Comparison of ENCODE assay signal across 23 mouse cellular contexts in the genomic region with DNA sequence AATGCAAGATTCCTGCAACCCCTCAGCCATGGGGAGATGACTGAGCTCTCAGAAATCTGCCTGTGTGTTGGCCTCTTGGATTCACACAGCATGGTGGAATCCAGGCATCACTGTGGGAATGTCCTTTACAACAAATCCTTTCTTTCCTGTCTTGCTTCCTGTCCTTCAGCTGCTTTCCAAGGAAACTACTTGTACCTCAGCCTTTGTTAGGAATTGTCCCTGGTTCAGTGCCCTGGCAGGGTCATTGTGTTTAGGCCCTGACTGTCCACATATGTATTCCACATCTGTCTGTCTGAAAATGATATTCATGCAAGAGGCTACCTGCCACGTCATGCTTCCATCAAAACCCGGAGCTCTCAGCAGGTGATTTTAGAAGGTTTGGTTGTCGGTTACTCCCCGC.
DNase-seq lines count a peak whose midpoint lies in the region; ATAC-seq and TF ChIP-seq lines count a peak whose summit lies in the region.
"Had no signal": no experiment of that assay in that cellular context is flagged by ENCODE, and none has a peak within 500 bp of the region (broad histone marks: within the 10 kb centered on the region; RNA-seq: fewer than 3 reads in every experiment).

No protein-coding gene starts in this region.

- 73% methylated on average over 4 of the region's 4 CpGs for WGBS in heart, postnatal 0 days

- no peak overlapping the region for H3K4me3 ChIP-seq in heart, postnatal 0 days (ENCODE audit: low read depth, low read length)
- H3K4me3 ChIP-seq in brown adipose tissue, adult 24 weeks (ENCODE audit: insufficient read depth, low read depth, low read length) = no peak overlapping the region
- H3K4me3 ChIP-seq: embryonic facial prominence, embryonic 15.5 days; erythroblast, embryonic 14.5 days; forebrain, embryonic 15.5 days; heart, embryonic 13.5 days; hindbrain, embryonic 12.5 days had no signal

- no peak for TF ChIP-seq EP300 in heart, postnatal 0 days (IDR thresholded peaks at IDR 0.05; ENCODE audit: low read depth)

- peak overlapping the region; percentile 65; the same call in 1 of the 2 replicates for H3K27ac ChIP-seq in heart, postnatal 0 days (ENCODE audit: low read depth)
- H3K27ac ChIP-seq in brown adipose tissue, adult 24 weeks (replicated peaks; ENCODE audit: low read depth, low read length) = peak overlapping the region; percentile 75
- H3K27ac ChIP-seq: embryonic facial prominence, embryonic 15.5 days; forebrain, embryonic 15.5 days; heart, embryonic 13.5 days; hindbrain, embryonic 12.5 days had no signal

- H3K36me3 ChIP-seq in heart, postnatal 0 days (replicated peaks; ENCODE audit: control insufficient read depth, insufficient read depth, low read length) = no peaks in the 10 kb centered on the region
- H3K36me3 ChIP-seq: embryonic facial prominence, embryonic 15.5 days; forebrain, embryonic 15.5 days; heart, embryonic 13.5 days; hindbrain, embryonic 12.5 days had no signal

- no peak; the same call in 1 of the 2 replicates for ATAC-seq in heart, postnatal 0 days (ENCODE audit: insufficient read depth, low read depth)
- ATAC-seq: forebrain, embryonic 15.5 days; hindbrain, embryonic 16.5 days; inflammation-experienced regulatory T-cells, adult 6 months; intestine, postnatal 0 days had no signal

- no peak for TF ChIP-seq CTCF in heart, postnatal 0 days (IDR thresholded peaks at IDR 0.05; ENCODE audit: low read depth)

- DNase-seq in heart, adult 11 months = peak; percentile 92
- DNase-seq in heart, postnatal 14 days = no peak
- DNase-seq in heart, postnatal 0 days (ENCODE audit: low spot score) = no peak
- DNase-seq in heart, adult 8-10 months (ENCODE audit: low spot score) = no peak
- peak; percentile 18 to 49 for DNase-seq in kidney, postnatal 25 days
- DNase-seq in kidney, postnatal 14 days = no peak
- DNase-seq: adrenal gland, adult 2 months; adrenal gland, postnatal 25 days; cerebellum, adult 2 months; cerebellum, postnatal 10 days; embryo, embryonic 11 days; gastrocnemius, postnatal 14 days; heart, postnatal 4 days had no signal

- no peaks in the 10 kb centered on the region for H3K9me3 ChIP-seq in heart, postnatal 0 days (replicated peaks; ENCODE audit: control insufficient read depth, low read length)
- H3K9me3 ChIP-seq: embryonic facial prominence, embryonic 15.5 days; forebrain, embryonic 15.5 days; heart, embryonic 13.5 days; hindbrain, embryonic 12.5 days had no signal

- H3K9ac ChIP-seq in heart, postnatal 0 days (replicated peaks; ENCODE audit: low read depth, low read length) = no peak overlapping the region
- H3K9ac ChIP-seq: embryonic facial prominence, embryonic 15.5 days; forebrain, embryonic 15.5 days; heart, embryonic 13.5 days; hindbrain, embryonic 12.5 days had no signal

- H3K4me1 ChIP-seq in heart, postnatal 0 days (ENCODE audit: control insufficient read depth, insufficient read depth) = no peaks in the 10 kb centered on the region
- H3K4me1 ChIP-seq in brown adipose tissue, adult 24 weeks (ENCODE audit: control insufficient read depth, insufficient read depth, insufficient read length, low read length) = peaks cover 18% of the 10 kb centered on the region; the same call in 1 of the 2 replicates

- no peaks in the 10 kb centered on the region for H3K27me3 ChIP-seq in heart, postnatal 0 days (ENCODE audit: control insufficient read depth, insufficient read depth, low read length)
- H3K27me3 ChIP-seq: CH12.LX; embryonic facial prominence, embryonic 15.5 days; forebrain, embryonic 15.5 days; heart, embryonic 13.5 days; hindbrain, embryonic 12.5 days had no signal

- no peak overlapping the region for H3K4me2 ChIP-seq in heart, postnatal 0 days (ENCODE audit: low read depth, low read length)
- H3K4me2 ChIP-seq: embryonic facial prominence, embryonic 15.5 days; forebrain, embryonic 15.5 days; heart, embryonic 13.5 days; hindbrain, embryonic 12.5 days had no signal

- intact Hi-C loops in heart, postnatal 14 days (cut with DNase I) = no loop called here

Comparison
In these comparisons a context has a peak if more than half of its experiments do, and no peak if none do; other contexts are left out.
1. DNase-seq: peak in heart, adult 11 months (single experiment) and kidney, postnatal 25 days (2 of 2); none in heart, postnatal 14 days (0 of 2), heart, postnatal 0 days (single experiment), heart, adult 8-10 months (single experiment) and kidney, postnatal 14 days (single experiment).